ENCODE assay signal across 18 mouse cellular contexts in genomic region chr3:59125022-59125421, GRCm38 (mm10). TPM values are rescaled to one million over a fixed set of nuclear protein-coding genes. Genes with fewer than 3 reads are reported as not detected.
DNase-seq lines count a peak whose midpoint lies in the region; ATAC-seq and TF ChIP-seq lines count a peak whose summit lies in the region.
"Had no signal": no experiment of that assay in that cellular context is flagged by ENCODE, and none has a peak within 500 bp of the region (broad histone marks: within the 10 kb centered on the region; RNA-seq: fewer than 3 reads in every experiment).

No protein-coding gene starts in this region.

- no peaks in the 10 kb centered on the region for H3K36me3 ChIP-seq in heart, adult 2 months (ENCODE audit: control insufficient read depth, insufficient read depth, low read length)
- H3K36me3 ChIP-seq in midbrain, embryonic 11.5 days (ENCODE audit: control insufficient read depth, insufficient read depth, low read length) = no peaks in the 10 kb centered on the region
- no peaks in the 10 kb centered on the region for H3K36me3 ChIP-seq in midbrain, postnatal 0 days (ENCODE audit: insufficient read depth, low read length)
- H3K36me3 ChIP-seq in liver, embryonic 12.5 days = no peaks in the 10 kb centered on the region
- H3K36me3 ChIP-seq: embryonic facial prominence, embryonic 12.5 days; forebrain, embryonic 15.5 days; heart, embryonic 12.5 days; hindbrain, embryonic 15.5 days had no signal

- WGBS in heart, adult 2 months = 60% methylated on average over 5 of the region's 5 CpGs
- WGBS in midbrain, embryonic 11.5 days = 73% methylated on average over 5 of the region's 5 CpGs
- WGBS in midbrain, postnatal 0 days = 70% methylated on average over 5 of the region's 5 CpGs
- WGBS in liver, embryonic 12.5 days (ENCODE audit: insufficient replicate concordance) = 40% methylated on average over 5 of the region's 5 CpGs

- no peak for TF ChIP-seq POLR2A in heart, adult 2 months (IDR thresholded peaks at IDR 0.05; ENCODE audit: insufficient read depth, low read depth, low read length)

- TF ChIP-seq EP300 in heart, adult 2 months (IDR thresholded peaks at IDR 0.05; ENCODE audit: insufficient read depth, low read depth, low read length) = no peak

- peak overlapping the region; percentile 13; the same call in 1 of the 2 replicates for H3K27ac ChIP-seq in heart, adult 2 months
- no peak overlapping the region for H3K27ac ChIP-seq in midbrain, embryonic 11.5 days (ENCODE audit: low read depth, low read length)
- no peak overlapping the region for H3K27ac ChIP-seq in midbrain, postnatal 0 days (ENCODE audit: low read depth, low read length)
- no peak overlapping the region for H3K27ac ChIP-seq in liver, embryonic 12.5 days
- H3K27ac ChIP-seq: embryonic facial prominence, embryonic 12.5 days; forebrain, embryonic 15.5 days; hindbrain, embryonic 15.5 days had no signal

- DNase-seq in heart, adult 2 months = no peak
- no peak for DNase-seq in heart, postnatal 4 days
- peak; percentile 59 for DNase-seq in midbrain, embryonic 11.5 days (ENCODE audit: low spot score, missing footprints)
- no peak for DNase-seq in midbrain, postnatal 0 days (ENCODE audit: low spot score)
- no peak for DNase-seq in gastrocnemius, adult 18-20 months (ENCODE audit: low spot score)
- no peak for DNase-seq in adrenal gland, adult 18-20 months (ENCODE audit: low spot score in 2 of 2)
- DNase-seq: adrenal gland, postnatal 14 days; cerebellum, adult 11-12 months; cerebellum, adult 9-10 months; cerebellum, postnatal 25 days; gastrocnemius, postnatal 10 days had no signal

- no peak overlapping the region for H3K4me2 ChIP-seq in midbrain, embryonic 11.5 days
- H3K4me2 ChIP-seq in midbrain, postnatal 0 days (ENCODE audit: low read depth, low read length, poor library complexity, severe bottlenecking) = no peak overlapping the region
- H3K4me2 ChIP-seq in liver, embryonic 12.5 days = no peak overlapping the region
- H3K4me2 ChIP-seq: embryonic facial prominence, embryonic 12.5 days; forebrain, embryonic 15.5 days; heart, embryonic 12.5 days; hindbrain, embryonic 15.5 days had no signal

- no peak overlapping the region for H3K9ac ChIP-seq in heart, adult 2 months (ENCODE audit: low read depth, low read length)
- no peak overlapping the region for H3K9ac ChIP-seq in midbrain, embryonic 11.5 days (ENCODE audit: low read length)
- H3K9ac ChIP-seq in midbrain, postnatal 0 days (replicated peaks; ENCODE audit: low read length, poor library complexity, severe bottlenecking) = no peak overlapping the region
- no peak overlapping the region for H3K9ac ChIP-seq in liver, embryonic 12.5 days
- H3K9ac ChIP-seq: embryonic facial prominence, embryonic 12.5 days; forebrain, embryonic 15.5 days; heart, embryonic 12.5 days; hindbrain, embryonic 15.5 days had no signal

- no peak for TF ChIP-seq CTCF in heart, adult 2 months (IDR thresholded peaks at IDR 0.05)
- TF ChIP-seq CTCF in midbrain, postnatal 0 days (IDR thresholded peaks at IDR 0.05) = no peak

- intact Hi-C loops in heart, adult 2 months (cut with DNase I) = no loop called here

- H3K9me3 ChIP-seq in midbrain, embryonic 11.5 days (ENCODE audit: control insufficient read depth, low read length) = no peaks in the 10 kb centered on the region
- no peaks in the 10 kb centered on the region for H3K9me3 ChIP-seq in midbrain, postnatal 0 days (ENCODE audit: low read length)
- no peaks in the 10 kb centered on the region for H3K9me3 ChIP-seq in liver, embryonic 12.5 days (replicated peaks)
- H3K9me3 ChIP-seq: embryonic facial prominence, embryonic 12.5 days; forebrain, embryonic 15.5 days; heart, embryonic 12.5 days; hindbrain, embryonic 15.5 days had no signal

- H3K4me3 ChIP-seq in heart, adult 2 months = no peak overlapping the region
- H3K4me3 ChIP-seq in midbrain, embryonic 11.5 days (ENCODE audit: low read depth, low read length) = no peak overlapping the region
- no peak overlapping the region for H3K4me3 ChIP-seq in midbrain, postnatal 0 days (ENCODE audit: low read depth, low read length)
- H3K4me3 ChIP-seq in liver, embryonic 12.5 days = no peak overlapping the region
- H3K4me3 ChIP-seq: embryonic facial prominence, embryonic 12.5 days; forebrain, embryonic 15.5 days; heart, embryonic 12.5 days; hindbrain, embryonic 15.5 days had no signal

- no peaks in the 10 kb centered on the region for H3K27me3 ChIP-seq in heart, adult 2 months (ENCODE audit: control insufficient read depth, insufficient read depth, low read length)
- no peaks in the 10 kb centered on the region for H3K27me3 ChIP-seq in midbrain, embryonic 11.5 days (ENCODE audit: control insufficient read depth, insufficient read depth, low read length)
- H3K27me3 ChIP-seq in midbrain, postnatal 0 days (ENCODE audit: insufficient read depth, low read length) = no peaks in the 10 kb centered on the region
- no peaks in the 10 kb centered on the region for H3K27me3 ChIP-seq in liver, embryonic 12.5 days (replicated peaks)
- H3K27me3 ChIP-seq: embryonic facial prominence, embryonic 12.5 days; forebrain, embryonic 15.5 days; heart, embryonic 12.5 days; hindbrain, embryonic 15.5 days had no signal

- H3K4me1 ChIP-seq in heart, adult 2 months (ENCODE audit: control insufficient read depth, insufficient read depth, low read length) = no peaks in the 10 kb centered on the region
- 0 out of 2 replicates have a peak, but pooled peaks cover 2% of the 10 kb centered on the region for H3K4me1 ChIP-seq in midbrain, embryonic 11.5 days (ENCODE audit: control insufficient read depth, insufficient read depth, low read length)
- H3K4me1 ChIP-seq in midbrain, postnatal 0 days (ENCODE audit: insufficient read depth, low read length) = no peaks in the 10 kb centered on the region
- peaks cover 42% of the 10 kb centered on the region for H3K4me1 ChIP-seq in liver, embryonic 12.5 days
- H3K4me1 ChIP-seq: forebrain, embryonic 15.5 days; hindbrain, embryonic 15.5 days had no signal

- H3K79me2 ChIP-seq in heart, adult 2 months (replicated peaks; ENCODE audit: control insufficient read depth, insufficient read depth, low read length) = no peaks in the 10 kb centered on the region

- no peak for ATAC-seq in midbrain, embryonic 11.5 days (ENCODE audit: low FRiP score)
- no peak for ATAC-seq in midbrain, postnatal 0 days (ENCODE audit: low FRiP score)
- peak; percentile 35; the same call in 1 of the 2 replicates for ATAC-seq in liver, embryonic 12.5 days
- ATAC-seq: forebrain, embryonic 15.5 days; inflammation-experienced regulatory T-cells, adult 6 months had no signal

RNA-seq across cellular contexts. Expression of gene Gpr171, which starts 23.4 kb away (rescaled TPM):
- under 1 TPM; 0.23 to 0.30 TPM for total RNA-seq in heart, adult 2 months (2021)
- 0.12 and 0.31 TPM in 2 replicates for polyA plus RNA-seq in heart, adult 2 months (2012; rRNA removed)
- not detected for total RNA-seq in heart, postnatal 4 days (2021)
- polyA plus RNA-seq in midbrain, embryonic 11.5 days (2014; fragmentation: Nextera tagmentation; extraction: Ambion mirVana) = 0.62 and 0.72 TPM in 2 replicates
- total RNA-seq in midbrain, postnatal 0 days (2014; rRNA removed) = not detected in 2 replicates
- polyA plus RNA-seq in midbrain, postnatal 0 days (2015; fragmentation: Nextera tagmentation; extraction: Ambion mirVana) = 0.43 and 0.74 TPM in 2 replicates
- 2.2 and 2.3 TPM in 2 replicates for polyA plus RNA-seq in liver, embryonic 12.5 days (2016; fragmentation: Nextera tagmentation; extraction: Ambion mirVana)
- total RNA-seq in gastrocnemius, adult 18-20 months (2021) = under 1 TPM in 1 of 2 experiments, not detected in 1; 0.09 TPM
- under 1 TPM; 0.40 to 0.64 TPM for total RNA-seq in adrenal gland, adult 18-20 months (2021)
- polyA plus RNA-seq: cortical plate, adult 2 months had no signal

RNA-seq across cellular contexts. Expression of gene P2ry14, which starts 28.4 kb away (rescaled TPM):
- total RNA-seq in heart, adult 2 months (2021) = 1 to 10 TPM; 4.3 to 4.4 TPM
- 3.4 and 6.7 TPM in 2 replicates for polyA plus RNA-seq in heart, adult 2 months (2012; rRNA removed)
- 1 to 10 TPM; 1.4 to 1.6 TPM for total RNA-seq in heart, postnatal 4 days (2021)
- 1.0 and 1.4 TPM in 2 replicates for polyA plus RNA-seq in midbrain, embryonic 11.5 days (2014; fragmentation: Nextera tagmentation; extraction: Ambion mirVana)
- total RNA-seq in midbrain, postnatal 0 days (2014; rRNA removed) = 2.8 and 3.2 TPM in 2 replicates
- polyA plus RNA-seq in midbrain, postnatal 0 days (2015; fragmentation: Nextera tagmentation; extraction: Ambion mirVana) = 4.3 and 4.6 TPM in 2 replicates
- 1.7 and 2.4 TPM in 2 replicates for polyA plus RNA-seq in liver, embryonic 12.5 days (2016; fragmentation: Nextera tagmentation; extraction: Ambion mirVana)
- 1 to 10 TPM; 1.2 to 1.8 TPM for total RNA-seq in gastrocnemius, adult 18-20 months (2021)
- total RNA-seq in adrenal gland, adult 18-20 months (2021) = 10 to 100 TPM; 17.2 to 17.9 TPM
